Mouse (Mus musculus) frontal cortex, postnatal 10 days (tissue): ENCODE measurements around the gene Gadl1.

Experiments
- DNase-seq, 2 experiments: peaks; one replicate each; pipeline ENCODE4 v3.0.0; 2022; ENCODE audit warnings: low spot score in 2 of 2, mixed read lengths in 1 of 2

Gene Gadl1

DNA sequence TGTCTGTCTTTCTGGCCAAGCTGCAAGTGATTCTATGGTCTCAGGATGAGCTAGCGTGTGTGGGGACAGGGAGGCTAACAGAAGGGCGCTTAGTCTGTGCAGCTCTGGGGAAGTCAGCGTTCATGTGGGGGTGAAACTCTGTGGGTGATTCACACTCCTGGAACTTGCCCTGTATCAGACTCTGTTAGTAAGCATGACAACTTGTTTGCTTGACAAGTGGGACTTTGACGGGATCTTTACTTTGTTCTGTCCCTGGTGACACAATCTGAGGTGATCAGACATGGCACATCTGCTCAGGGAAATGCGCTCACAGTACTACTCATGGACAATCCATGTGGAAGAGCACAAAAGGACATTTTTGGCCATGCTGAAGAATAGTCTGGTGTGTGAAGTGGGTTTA is 178.0 kb downstream of the Gadl1 start:
- DNase-seq, result no peak

DNA sequence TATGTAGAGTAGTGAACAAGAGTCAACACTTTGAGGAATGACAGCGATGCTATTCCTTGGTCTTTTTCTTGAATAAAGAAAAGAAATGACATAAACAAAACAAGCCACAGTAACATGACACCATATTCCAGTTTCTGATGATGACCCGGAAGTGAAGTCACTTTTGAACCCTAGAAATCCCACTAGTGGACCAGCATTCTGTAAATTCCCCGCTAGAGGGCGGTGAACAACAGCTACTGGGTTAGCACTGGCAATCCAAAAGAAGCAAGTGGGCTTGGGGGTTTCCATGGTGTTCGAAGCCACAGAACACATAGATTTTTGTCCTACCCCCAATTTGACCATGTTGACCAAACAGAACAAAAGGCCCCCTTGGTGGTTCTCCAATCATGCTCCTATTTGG is 178.6 kb downstream of the Gadl1 start:
- peak; percentile 30 to 63 for DNase-seq

DNA sequence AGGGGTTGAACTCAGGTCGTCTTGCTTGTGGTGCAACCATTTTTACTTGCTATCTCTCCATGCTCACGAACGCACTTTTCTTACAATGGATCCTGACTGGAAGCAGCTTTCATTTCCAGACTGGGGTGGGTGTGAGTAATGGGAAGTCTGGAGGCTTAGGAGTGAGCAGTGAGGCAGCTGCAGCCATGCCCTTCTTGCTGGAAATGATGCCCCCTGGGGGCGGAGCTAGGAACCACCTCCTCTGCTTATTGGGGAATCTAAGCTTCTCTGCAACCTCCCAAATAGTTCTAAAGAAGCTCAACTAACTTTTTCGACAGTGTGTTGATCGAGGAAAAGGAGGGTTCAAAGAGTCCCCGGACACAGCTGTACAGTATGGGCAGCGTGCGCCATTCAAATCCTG is 179.7 kb downstream of the Gadl1 start:
- no peak for DNase-seq

DNA sequence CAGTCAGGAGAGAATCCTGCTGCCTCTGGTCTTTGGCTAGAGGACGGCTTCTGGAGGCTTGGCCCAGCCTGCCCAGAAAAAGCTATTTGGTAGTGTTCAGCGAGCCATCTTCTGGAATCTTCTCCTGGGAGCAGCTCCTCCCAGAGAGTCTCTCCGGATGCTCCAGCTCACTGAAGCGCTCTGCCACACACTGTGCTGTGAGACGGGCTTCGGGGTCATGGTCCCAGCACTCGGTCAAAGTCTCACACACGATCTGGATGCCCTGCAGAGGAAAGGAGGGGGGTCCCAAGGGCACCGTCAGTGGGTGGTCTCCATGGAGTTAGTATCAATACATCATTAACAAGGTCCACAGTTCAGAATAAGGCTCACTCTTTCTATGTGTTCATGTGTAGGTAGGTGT is 181.0 kb downstream of the Gadl1 start:
- DNase-seq, result no peak

DNA sequence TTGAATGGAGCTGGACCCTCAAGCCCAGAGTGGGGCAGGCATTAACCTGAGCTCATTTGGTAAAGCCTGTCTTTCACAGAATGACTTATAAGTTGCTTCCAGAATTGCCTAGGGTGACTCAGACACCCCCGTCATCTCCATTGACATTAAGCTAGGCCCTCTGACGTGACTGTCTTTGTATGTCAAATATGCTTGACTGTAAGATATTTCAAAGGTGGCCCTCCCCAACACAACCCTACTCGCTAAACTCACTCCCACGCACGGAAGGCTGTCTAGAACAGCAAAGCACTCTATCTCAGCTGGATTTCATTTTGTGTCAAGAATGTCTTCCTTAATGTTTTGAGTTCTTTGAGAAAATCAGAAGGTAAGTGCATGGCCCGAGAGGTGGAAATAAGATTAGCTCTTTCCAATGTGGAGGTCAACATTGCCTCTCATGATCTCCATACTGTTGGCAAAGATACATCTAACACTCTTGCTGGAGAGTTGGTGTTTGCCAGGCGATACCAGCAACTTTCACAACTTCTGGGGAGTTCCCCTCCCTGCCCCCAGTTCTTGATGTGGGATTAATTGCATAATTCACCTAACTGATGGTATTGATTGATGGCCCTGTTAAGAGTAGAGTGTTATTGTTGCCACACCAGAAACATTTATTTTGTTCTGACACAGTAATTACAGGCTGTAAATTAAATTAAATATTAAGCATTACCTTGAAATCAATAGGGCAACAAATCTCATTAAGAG is 182.0 kb downstream of the Gadl1 start:
- DNase-seq, result no peak

DNA sequence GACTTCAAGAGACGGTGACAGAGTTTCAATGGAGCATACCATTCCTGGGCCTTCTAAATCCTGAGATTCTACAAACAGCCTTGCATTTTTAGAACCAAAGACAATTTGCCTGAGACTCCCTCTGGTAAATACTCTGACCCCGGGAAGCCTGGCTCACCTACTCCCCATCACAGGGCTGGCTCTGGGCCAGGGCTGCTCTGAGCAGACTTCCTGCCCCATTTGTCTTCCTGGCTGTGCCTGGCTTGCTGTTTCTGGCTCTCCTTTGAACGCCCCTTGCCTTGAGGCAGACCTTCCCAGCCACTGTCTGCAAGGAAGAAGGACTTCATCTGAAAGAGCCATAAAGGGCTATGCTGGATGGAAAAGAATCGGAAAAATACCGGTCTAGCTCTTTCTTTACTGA is 182.7 kb downstream of the Gadl1 start:
- no peak for DNase-seq

DNA sequence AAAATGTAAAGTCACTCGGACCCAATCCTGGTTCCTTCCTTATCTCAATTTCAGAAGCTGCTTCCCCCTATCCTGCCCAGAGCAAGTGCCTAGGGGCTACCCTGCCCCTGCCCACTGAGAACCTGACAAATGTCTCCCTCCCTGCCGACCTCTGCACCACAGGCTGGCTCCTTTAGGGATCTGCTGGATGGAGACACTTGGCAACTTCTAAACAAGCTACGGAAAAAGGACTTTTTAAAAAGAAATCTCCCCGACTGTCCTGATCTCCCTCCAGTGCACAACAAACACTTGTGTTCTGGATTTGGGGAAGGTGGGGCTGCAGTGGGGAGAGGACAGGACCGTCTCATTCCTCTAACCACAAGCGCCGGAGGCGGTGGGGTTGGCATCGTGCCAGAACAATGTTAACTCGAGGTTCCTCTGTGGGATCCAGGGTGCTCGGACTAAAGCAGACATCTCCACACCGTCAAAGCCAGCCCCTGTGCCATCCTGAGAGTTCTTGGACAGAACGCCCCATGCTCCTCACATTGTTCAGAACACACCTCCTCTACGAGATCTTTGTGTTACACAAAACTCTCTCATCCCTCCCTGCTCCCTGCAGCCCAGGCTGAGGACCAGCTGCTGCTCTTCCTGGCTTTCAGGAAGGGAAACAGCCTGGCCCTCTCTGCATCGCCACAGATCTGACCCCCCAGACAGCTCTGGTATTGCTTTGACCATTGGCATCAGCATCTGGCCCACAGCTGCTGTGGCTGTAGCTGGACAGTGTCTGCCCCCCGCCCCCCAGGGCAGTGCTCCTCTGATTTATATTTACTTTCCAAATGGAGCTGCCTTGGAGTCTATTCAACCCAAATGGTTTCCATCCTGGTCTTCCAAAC is 189.7 kb downstream of the Gadl1 start:
- peak in 1 of 2 experiments; percentile 61 for DNase-seq

DNA sequence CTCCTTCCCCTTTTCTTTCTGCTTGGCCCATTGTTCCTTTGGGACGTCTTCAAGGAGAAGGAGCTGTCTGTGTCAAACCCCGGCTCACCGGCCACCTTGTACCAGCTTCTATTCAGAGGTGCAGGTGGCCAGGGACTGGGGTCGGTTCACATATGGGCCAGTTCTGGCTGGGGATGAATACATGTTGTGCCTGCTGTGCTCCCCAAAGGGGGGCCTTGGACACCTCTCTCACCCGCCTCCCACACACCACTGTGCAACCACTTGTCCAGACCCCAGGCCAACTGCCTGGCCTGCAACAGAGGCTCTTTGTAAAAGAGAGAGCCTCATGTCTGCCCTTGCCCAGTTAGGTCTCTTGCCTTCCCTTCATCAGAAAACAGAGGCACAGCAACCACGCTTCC is 190.3 kb downstream of the Gadl1 start:
- DNase-seq, result no peak

DNA sequence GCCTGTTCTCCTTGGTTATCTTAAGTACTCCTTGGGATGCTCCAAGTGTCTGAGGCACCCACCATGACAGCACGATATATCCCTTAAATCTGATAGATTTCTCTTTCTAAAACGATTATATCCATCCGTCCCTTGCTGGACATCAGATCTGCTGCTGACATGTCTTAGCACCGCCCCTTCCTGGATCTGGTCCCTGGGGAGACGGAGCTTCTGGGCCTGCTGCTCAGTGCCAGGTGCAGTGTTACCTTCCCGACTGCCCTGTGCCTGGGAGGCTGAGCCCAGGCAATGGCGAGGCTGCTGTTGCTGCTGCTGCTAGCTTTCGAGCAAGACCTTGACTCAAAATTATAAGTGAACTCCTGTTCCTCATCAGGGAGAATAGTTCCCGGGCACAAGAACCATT is 190.8 kb downstream of the Gadl1 start:
- no peak for DNase-seq

DNA sequence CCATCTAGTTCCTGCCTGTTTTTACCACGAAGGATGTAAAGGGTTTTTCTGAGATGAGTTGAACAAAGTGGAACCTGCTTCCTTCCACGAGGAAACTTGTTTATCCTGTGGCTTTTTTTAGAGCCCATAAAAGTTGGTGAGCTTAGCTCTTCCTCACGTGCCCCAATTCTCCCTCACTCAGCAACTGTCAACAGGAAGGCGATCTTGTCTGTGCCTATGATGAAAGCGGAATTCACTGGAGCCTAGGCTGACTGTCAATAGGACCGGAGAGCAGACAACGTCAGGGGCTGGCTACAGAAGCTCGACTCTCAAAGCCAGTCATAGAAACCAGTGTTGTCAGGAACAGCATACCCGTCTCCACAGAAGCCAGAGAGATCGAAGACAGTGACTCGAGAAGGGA is 192.6 kb downstream of the Gadl1 start:
- no peak for DNase-seq

DNA sequence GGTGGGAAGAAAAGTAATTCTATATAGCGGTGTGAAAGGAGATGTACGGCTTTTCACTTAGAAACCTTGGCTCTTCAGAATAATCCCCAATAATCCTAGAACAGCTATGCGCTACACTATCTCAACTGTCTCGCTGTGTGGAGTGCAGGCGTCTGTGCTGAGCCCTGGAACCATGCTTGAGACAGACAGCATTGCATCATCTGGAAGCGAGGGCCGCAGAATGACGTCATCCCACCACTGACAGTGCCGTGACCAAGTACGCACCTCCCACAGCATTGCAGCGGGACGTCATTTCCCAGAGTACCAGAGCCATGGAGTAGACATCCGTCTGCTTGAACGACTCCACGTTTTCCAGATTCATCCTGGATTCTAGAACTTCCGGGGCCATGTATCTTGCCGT is 195.5 kb downstream of the Gadl1 start:
- no peak for DNase-seq

DNA sequence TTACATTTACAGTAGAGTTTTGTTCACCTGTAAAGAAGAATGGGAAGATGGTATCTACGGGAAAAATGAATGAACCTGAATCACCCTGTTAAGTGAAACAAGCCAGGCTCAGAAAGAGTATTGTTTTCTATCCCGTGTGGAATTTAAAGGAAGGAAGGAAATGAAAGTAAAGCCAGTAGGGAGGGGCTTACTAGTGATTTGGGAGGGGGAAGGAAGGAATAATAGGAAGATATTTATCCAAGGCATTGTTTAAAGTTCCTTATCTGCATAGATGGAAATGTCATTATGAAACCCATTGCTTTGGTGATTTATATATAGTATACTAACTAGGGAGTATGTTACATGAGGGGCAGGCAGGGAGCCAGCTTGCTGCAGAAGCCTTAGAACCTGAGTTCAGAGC is 199.5 kb downstream of the Gadl1 start:
- DNase-seq, result no peak

DNA sequence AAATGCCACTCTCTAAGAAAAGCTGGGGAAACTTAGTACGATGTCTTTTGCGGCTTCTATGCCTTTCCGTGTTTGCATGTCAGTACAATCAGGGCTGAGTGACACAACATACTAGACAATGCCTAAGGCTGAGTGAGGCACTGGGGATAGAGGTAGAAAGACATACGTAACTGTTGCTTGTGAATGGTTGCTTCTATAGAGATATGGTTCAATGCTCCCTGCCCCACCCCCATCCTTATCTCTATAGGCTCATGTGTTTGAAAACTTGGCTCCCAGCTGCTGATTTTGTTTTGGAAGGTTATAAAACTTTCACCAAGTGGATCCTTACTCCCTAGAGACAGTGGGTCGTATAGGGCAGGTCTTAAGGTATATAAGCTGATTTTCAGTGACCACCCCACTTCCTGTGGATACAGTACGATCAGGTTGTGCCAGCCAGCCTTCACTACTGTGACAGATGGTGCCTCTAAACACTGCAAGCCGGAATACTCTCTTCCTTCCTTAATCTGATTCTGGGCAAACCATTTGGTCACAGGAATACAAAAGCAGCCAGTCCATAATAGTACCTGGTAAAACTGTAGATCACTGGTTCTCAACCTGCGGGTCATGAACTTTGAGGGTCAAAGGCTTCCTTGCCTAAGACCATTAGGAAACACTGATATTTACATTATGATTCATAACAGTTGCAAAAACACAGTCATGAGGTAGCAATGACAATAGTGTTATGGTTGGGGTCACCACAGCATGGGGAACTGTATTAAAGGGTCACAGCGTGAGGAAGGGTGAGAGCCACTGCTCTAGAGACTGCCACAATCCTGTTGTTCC is 202.1 kb downstream of the Gadl1 start:
- no peak for DNase-seq

DNA sequence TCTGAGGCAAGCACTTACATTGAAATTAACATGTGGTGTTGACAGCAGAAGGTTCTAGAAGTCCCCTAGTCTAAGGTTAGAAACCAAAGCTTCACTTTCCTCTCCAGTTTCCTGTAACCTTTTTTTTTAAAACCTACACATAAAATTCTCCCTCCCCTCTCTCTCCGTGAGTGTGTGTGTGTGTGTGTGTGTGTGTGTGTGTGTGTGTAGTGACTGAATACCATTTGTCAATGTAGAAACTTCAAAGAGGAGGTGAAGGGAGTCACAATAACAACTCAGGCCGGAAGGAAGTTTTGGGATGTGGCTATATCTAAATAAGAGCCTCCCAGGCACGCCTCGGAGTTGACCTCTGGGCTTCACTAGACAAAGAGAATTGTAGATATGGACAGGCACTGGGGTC is 205.1 kb downstream of the Gadl1 start:
- no peak for DNase-seq

DNA sequence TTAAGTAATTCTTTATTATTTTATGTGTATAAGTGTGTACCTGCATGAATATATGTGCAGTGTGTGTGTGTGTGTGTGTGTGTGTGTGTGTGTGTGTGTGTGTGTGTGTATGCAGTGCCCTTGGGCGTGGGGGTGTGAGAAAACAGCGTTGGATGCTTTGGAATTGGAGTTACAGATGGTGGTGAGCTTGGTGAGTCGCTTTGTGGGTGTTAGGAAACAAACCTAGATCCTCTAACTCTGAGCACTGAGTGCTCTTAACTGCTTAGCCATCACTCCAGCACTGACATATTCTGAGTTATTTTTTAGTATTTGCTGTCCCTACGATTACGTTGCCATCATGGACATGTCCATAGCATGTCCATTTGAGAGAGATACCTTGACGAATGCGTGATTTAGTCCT is 206.6 kb downstream of the Gadl1 start:
- no peak for DNase-seq

DNA sequence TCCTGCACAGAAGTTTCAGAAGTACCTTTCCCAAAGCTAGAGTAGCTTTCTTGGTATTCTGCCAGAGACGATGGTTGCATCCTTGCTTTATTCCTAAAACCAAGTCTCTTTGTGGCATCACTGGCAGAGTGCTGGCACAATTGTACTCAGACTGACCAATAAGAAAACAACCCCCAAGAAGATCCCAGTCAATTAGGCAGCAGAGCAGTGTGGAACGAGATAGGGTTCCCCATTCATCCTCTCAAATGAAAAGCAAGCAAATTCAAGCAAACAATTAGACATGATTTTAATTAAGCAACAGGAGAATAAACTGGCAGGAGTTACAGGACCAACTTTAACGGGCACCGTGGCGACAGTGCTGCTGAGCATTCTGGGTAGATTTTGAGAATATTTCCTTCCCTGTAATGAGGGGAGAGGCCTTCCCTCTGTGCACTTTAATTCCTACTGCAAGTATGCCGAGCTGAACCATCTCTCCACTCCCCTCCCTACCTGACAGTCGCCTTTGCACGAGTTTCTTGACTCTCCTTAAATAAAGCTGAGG is 209.1 kb downstream of the Gadl1 start:
- no peak for DNase-seq

DNA sequence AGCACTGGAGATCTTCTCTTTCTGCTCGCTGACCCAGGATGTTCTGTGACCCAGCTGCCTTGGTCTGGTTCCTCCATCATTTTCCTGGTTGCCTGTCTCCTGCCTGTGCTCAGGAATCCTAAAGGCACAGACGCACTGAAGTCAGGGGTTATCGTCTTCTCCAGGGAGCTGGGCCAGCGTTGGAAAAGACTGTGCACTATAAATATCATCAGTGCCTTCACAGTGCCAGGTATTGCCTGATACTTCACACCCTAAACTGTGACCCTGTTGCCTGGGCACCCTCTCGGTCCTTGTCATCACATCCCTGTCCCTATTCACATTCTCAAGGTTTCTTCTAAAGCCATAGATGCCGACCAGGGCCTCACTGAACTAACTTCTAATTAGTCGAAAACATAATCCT is 210.7 kb downstream of the Gadl1 start:
- no peak for DNase-seq

DNA sequence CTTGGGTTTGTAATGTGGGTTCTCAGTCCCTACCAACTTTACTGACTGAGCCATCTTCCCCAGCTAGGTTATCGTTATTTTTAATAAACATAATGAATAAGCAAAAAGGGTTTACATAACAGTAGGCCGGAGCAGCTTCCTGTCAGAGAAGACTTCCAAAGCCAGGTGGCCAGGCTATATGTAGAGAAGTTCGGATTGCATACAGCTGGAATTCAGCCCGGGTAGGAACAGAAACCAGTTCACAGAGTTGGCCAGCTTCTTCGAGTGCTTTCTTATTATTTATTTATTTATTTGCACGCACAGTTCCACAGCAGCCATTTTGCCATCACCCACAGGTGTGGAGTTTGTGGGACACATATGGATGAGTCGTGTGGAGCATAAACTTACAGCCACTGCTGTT is 212.2 kb downstream of the Gadl1 start:
- DNase-seq, result no peak

DNA sequence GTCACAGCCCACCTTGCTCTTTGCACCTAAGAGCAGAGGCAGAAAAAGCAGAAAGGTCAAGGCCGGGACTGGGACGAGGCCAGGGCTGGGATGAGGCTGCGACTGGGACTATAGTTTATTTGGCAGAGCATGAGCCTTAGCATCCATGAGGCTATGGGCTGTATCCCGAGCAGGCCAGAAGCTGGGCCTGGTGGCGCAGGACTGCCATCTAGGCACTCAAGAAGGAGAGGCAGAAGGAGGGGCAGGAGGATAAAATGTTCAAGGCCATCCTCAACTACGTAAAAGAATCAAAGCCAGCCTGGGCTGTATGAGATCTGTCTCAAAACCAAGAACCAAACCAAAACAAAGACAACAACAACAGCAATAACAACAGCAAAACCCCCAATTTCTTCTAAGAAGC is 213.3 kb downstream of the Gadl1 start:
- DNase-seq, result no peak

DNA sequence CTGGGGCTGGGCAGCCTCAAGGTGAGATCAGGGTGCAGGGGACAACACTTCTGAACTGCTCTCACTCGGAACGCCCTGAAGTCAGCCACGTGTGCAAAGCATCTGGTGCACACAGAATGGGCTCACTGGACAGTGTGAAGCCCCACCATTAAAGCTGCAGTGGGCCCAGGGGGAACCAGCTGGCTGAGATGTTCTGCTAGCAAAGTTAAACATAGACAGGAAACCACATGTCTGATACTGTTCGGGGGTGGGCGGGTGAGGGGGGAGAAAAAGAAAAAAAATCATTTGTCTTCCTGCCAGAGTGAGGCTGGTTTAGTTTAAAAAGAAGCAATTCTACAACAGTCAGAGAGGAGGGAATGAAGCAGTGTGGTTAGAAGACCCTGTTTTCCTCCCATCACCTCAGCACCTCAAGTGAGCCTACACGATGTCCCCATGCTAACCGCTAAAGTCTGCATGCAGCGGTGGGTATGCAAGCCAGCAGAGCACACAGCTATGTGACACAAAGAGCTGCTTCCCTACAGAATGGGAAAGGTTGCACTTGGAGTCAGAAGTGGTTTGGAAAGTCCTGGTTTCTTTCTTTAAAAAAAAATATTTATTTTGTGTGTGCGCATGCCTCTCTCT is 213.8 kb downstream of the Gadl1 start:
- peak in 1 of 2 experiments; percentile 57 for DNase-seq
